Mouse (Mus musculus): ENCODE measurements around the gene Lin7c.

Lin7c gene

DNA sequence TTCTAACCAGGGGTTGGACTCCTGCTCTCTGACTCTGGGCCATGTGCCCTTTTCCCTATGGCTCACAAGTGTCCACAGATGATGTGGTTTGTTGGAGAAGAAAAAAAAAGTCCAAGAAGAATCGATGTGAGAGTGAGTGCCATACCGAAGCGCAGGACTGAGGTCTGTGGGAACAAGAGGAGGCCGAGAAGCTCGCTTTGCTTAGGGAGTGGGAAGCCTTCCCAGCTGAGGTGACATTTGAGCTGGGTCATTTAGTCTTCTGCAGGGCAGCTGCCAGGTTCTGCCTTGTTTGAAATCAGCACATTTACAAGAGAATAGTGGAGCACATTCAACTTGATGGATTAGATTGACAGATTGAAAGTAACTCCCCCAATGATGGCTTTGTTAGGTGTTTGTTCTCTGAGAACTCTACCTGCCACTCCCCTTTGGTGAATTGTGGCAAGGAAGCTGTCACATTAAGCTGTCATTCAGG, 51.4 kb downstream of the Lin7c start:
- DNase-seq (ENCODE audit: low read depth, low spot score) = no peak
- Histone ChIP-seq H3K27me3 (ENCODE audit: control insufficient read depth, insufficient read depth, low read length, poor library complexity, severe bottlenecking) (no peaks in the 10 kb centered on the region), H3K36me3 (ENCODE audit: control insufficient read depth, insufficient read depth, low read length, poor library complexity, severe bottlenecking) (no peaks in the 10 kb centered on the region)

- H3K27me3 ChIP-seq (ENCODE audit: control insufficient read depth, insufficient read depth, low read length, poor library complexity, severe bottlenecking) = no peaks in the 10 kb centered on the region
- no peaks in the 10 kb centered on the region for H3K36me3 ChIP-seq (ENCODE audit: control insufficient read depth, insufficient read depth, low read length, poor library complexity, severe bottlenecking)
- no peak for DNase-seq (ENCODE audit: low read depth, low spot score)
These were observed 52.3 kb downstream of the Lin7c start for GRCm38 (mm10) chr2:109942810-109943570.

GRCm38 (mm10) chr2:109944995-109945394, 54.3 kb downstream of the Lin7c start:
- Histone ChIP-seq H3K36me3 (ENCODE audit: control insufficient read depth, insufficient read depth, low read length, poor library complexity, severe bottlenecking) (no peaks in the 10 kb centered on the region), H3K27me3 (ENCODE audit: control insufficient read depth, insufficient read depth, low read length, poor library complexity, severe bottlenecking) (no peaks in the 10 kb centered on the region)
- no peak for DNase-seq (ENCODE audit: low read depth, low spot score)

GRCm38 (mm10) chr2:109945532-109945931, 54.9 kb downstream of the Lin7c start:
- no peaks in the 10 kb centered on the region for H3K36me3 ChIP-seq (ENCODE audit: control insufficient read depth, insufficient read depth, low read length, poor library complexity, severe bottlenecking)
- DNase-seq (ENCODE audit: low read depth, low spot score) = no peak
- no peaks in the 10 kb centered on the region for H3K27me3 ChIP-seq (ENCODE audit: control insufficient read depth, insufficient read depth, low read length, poor library complexity, severe bottlenecking)

GRCm38 (mm10) chr2:109946426-109946825, 55.8 kb downstream of the Lin7c start:
- no peak for DNase-seq (ENCODE audit: low read depth, low spot score)
- H3K27me3 ChIP-seq (ENCODE audit: control insufficient read depth, insufficient read depth, low read length, poor library complexity, severe bottlenecking) = no peaks in the 10 kb centered on the region

DNA sequence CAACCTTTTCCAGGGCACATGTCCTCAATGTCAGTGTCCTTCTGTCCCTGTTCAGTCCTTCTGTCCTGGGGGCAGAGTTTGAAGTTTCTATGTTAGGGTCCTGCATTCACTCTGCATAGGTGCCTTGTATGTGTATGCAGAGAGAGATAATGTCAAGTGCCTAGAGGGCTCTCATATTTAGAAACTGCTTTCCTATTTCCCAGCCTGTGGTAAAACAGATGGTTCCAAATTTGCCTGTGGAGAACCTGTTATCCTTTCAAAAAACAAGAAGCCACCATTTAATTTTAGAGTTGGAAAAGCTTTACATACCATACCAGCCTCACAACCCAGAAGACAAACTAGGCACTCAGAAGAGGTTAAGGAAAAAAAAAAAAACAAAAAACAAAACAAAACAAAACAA, 58.9 kb downstream of the Lin7c start:
- no peak for DNase-seq (ENCODE audit: low read depth, low spot score)
- no peaks in the 10 kb centered on the region for H3K27me3 ChIP-seq (ENCODE audit: control insufficient read depth, insufficient read depth, low read length, poor library complexity, severe bottlenecking)
- no peaks in the 10 kb centered on the region for H3K36me3 ChIP-seq (ENCODE audit: control insufficient read depth, insufficient read depth, low read length, poor library complexity, severe bottlenecking)

More at GRCm38 (mm10) chr2:109946426-109946825, 55.8 kb downstream of the Lin7c start:
- no peaks in the 10 kb centered on the region for H3K36me3 ChIP-seq (ENCODE audit: control insufficient read depth, insufficient read depth, low read length, poor library complexity, severe bottlenecking)

- H3K36me3 ChIP-seq (ENCODE audit: control insufficient read depth, insufficient read depth, low read length, poor library complexity, severe bottlenecking) = no peaks in the 10 kb centered on the region
- H3K27me3 ChIP-seq (ENCODE audit: control insufficient read depth, insufficient read depth, low read length, poor library complexity, severe bottlenecking) = no peaks in the 10 kb centered on the region
- no peak for DNase-seq (ENCODE audit: low read depth, low spot score)
These were observed 59.7 kb downstream of the Lin7c start for GRCm38 (mm10) chr2:109950311-109950710.

All from splenic B cell, adult 2 months (primary cell).